Mouse (Mus musculus) midbrain, postnatal 0 days (tissue): ENCODE data around the gene Cep295. TPM values are rescaled to one million over a fixed set of nuclear protein-coding genes. Genes with fewer than 3 reads are reported as not detected.
A peak's percentile ranks its signal among the peaks of the same experiment; 100 is the strongest.

Experiments
- ATAC-seq: fragments of 200-750 bp; cut with Nextera tagmentation; 2 replicates; pipeline ENCODE4 v1.8.0; 2017; ENCODE audit warnings: moderate number of reproducible peaks, mild to moderate bottlenecking, moderate TSS enrichment, moderate library complexity; ENCODE audit not compliant: low FRiP score
- DNase-seq: peaks from one replicate; pipeline ENCODE4 v3.0.0-alpha.2; 2015; ENCODE audit warnings: low spot score
- H3K27ac ChIP-seq: fragments of 300-500 bp; sonication (generic); 2 replicates; pipeline ENCODE4 v1.5.1; 2014; ENCODE audit warnings: low read depth, mild to moderate bottlenecking, low read length, mixed read lengths
- H3K27me3 ChIP-seq: fragments of 300-500 bp; sonication (generic); 2 replicates; pipeline ENCODE4 v1.6.1; 2014; ENCODE audit warnings: low read length, control low read depth, mixed read lengths; ENCODE audit not compliant: insufficient read depth
- H3K36me3 ChIP-seq: fragments of 300-500 bp; sonication (generic); 2 replicates; pipeline ENCODE4 v1.6.1; 2014; ENCODE audit warnings: low read length, control low read depth, mixed read lengths; ENCODE audit not compliant: insufficient read depth
- H3K4me1 ChIP-seq: fragments of 300-500 bp; sonication (generic); 2 replicates; pipeline ENCODE4 v1.6.1; 2014; ENCODE audit warnings: mild to moderate bottlenecking, control low read depth, antibody characterized with exemption, low read length, mixed read lengths; ENCODE audit not compliant: insufficient read depth
- H3K4me2 ChIP-seq: fragments of 300-500 bp; sonication (generic); 2 replicates; pipeline ENCODE4 v1.6.1; 2014; ENCODE audit warnings: low read depth, mild to moderate bottlenecking, low read length, mixed read lengths; ENCODE audit not compliant: poor library complexity, severe bottlenecking
- H3K4me3 ChIP-seq: fragments of 300-500 bp; sonication (generic); 2 replicates; pipeline ENCODE4 v1.5.1; 2014; ENCODE audit warnings: low read depth, mild to moderate bottlenecking, low read length, moderate library complexity
- H3K9ac ChIP-seq: fragments of 300-500 bp; sonication (generic); replicated peaks from 2 replicates; pipeline ENCODE4 v1.6.1; 2014; ENCODE audit warnings: mild to moderate bottlenecking, low read length, moderate library complexity, mixed read lengths; ENCODE audit not compliant: poor library complexity, severe bottlenecking
- H3K9me3 ChIP-seq: fragments of 300-500 bp; sonication (generic); 2 replicates; pipeline ENCODE4 v1.6.1; 2016; ENCODE audit warnings: low read length, control low read depth
- CTCF ChIP-seq: IDR thresholded peaks from 2 replicates; pipeline ENCODE4 v1.5.1; 2016; ENCODE audit warnings: antibody characterized with exemption, mild to moderate bottlenecking
- WGBS: fragments of 180-500 bp; shearing (Covaris S2); extraction: QIAGEN DNeasy Blood & Tissue Kit; methylation state at CpG from one replicate; pipeline ENCODE4 v1.1.7; 2014; 5-methylcytosine and 5-hydroxymethylcytosine counted together
- microRNA-seq: library from miRNA; unstranded; fragments of <30 nt; microRNA quantifications from one replicate; pipeline ENCODE4, GENCODE M21; 2016; ENCODE audit warnings: borderline number of aligned reads
- polyA plus RNA-seq: library from polyadenylated mRNA; unstranded; fragments of >200 nt; fragmentation: Nextera tagmentation; extraction: Ambion mirVana; gene quantifications from 2 replicates; pipeline ENCODE4 v1.2.1, GENCODE M21; 2015
- total RNA-seq: library from RNA; depleted of rRNA; stranded (reverse); fragments of >200 nt; gene quantifications from 2 replicates; pipeline ENCODE4 v1.2.3, GENCODE M21; 2014; rRNA removed

Cep295 gene
- total and polyA plus RNA-seq, 2 experiments from 2014 or later = 11.2 to 17.8 TPM

DNA sequence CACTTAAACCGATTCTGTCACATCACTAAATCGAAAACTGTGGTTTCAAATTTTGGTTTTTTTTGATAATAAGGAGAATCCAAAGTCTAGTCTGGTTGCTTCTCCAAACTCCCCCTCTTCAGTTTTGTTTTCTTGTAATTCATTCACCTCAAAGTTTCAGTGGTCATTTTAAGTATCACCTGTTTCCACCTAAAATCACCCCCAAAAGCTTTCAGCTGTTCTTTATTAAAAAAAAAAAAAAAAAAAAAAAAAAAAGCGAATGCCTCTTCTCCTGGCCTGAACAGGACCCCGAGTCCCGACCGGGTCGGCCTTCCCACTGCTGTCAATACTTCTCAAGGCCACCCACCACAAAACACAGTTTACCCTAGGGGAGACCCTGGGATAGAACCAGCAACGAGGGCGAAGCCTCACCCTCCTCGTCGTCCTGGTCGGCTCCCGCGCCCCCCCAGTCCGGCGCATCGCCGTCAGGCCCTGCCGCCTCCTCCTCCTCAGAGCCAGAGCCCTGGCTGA lies 78.4 kb downstream of the Cep295 start:
- Histone ChIP-seq H3K36me3 (peaks cover 24% of the 10 kb centered on the region), H3K27me3 (no peaks in the 10 kb centered on the region), H3K9me3 (no peaks in the 10 kb centered on the region), H3K4me3 (peak overlapping the region; percentile 75), H3K4me2 (peak overlapping the region; percentile 62), H3K4me1 (peaks cover 7% of the 10 kb centered on the region), H3K9ac (peak overlapping the region; percentile 91), H3K27ac (peak overlapping the region; percentile 86)
- WGBS = 9% methylated on average over 19 of the region's 19 CpGs
- no peak for TF ChIP-seq CTCF
- ATAC-seq = no peak; the same call in 1 of the 2 replicates
- no peak for DNase-seq

DNA sequence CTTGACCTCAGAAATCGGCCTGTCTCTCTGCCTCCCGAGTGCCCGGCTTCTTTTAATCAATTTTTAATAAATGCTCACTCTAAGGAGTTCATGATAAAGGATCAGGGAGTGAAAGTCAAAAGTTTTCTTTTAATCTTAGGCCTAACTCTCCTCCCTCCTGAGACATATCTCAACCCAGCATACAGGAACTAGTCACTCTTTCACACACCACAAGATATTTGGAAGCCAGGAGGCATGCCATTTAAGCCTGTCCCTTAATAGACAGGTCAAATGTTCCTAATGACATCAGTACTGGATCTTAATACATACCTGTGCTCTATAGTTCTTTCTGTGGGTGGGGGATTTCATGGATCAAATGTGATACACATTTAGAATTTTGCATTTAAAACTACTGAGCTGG lies 79.2 kb downstream of the Cep295 start:
- Histone ChIP-seq H3K4me2 (peak overlapping the region; percentile 22; the same call in 1 of the 2 replicates), H3K27ac (no peak overlapping the region), H3K9me3 (no peaks in the 10 kb centered on the region), H3K4me3 (no peak overlapping the region), H3K27me3 (no peaks in the 10 kb centered on the region), H3K36me3 (peaks cover 32% of the 10 kb centered on the region), H3K9ac (0 out of 2 replicates have a peak overlapping the region, but pooled peaks have one; percentile 4), H3K4me1 (peaks cover 7% of the 10 kb centered on the region)
- WGBS = 90% methylated on average over 3 of the region's 3 CpGs
- no peak for DNase-seq
- no peak for TF ChIP-seq CTCF
- ATAC-seq = no peak

DNA sequence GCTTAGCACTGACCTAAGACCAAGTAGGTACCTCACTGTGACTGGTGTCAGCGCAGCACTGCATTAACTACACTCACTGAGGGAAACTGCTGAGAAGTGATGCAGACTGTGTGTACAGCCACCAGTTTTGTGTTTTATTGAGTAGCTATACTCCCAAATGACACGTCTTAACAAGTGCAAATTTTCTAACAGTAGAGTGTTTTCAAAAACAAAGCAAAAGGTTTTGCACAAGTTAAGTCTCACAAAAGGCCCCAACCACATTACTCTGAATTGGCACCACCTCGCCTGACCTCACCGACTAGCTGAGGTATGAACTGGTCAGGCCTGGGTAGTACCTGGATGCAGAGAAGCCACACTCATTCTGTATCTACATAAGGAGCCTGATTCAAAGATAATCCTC lies 80.7 kb downstream of the Cep295 start:
- peaks cover 46% of the 10 kb centered on the region for H3K36me3 ChIP-seq
- no peak for DNase-seq
- H3K4me1 ChIP-seq = peaks cover 7% of the 10 kb centered on the region
- H3K4me3 ChIP-seq = no peak overlapping the region
- no peak for ATAC-seq
- H3K4me2 ChIP-seq = no peak overlapping the region
- no peak overlapping the region for H3K9ac ChIP-seq
- H3K27me3 ChIP-seq = no peaks in the 10 kb centered on the region
- 96% methylated on average over 4 of the region's 4 CpGs for WGBS
- no peak overlapping the region for H3K27ac ChIP-seq
- no peak for TF ChIP-seq CTCF
- H3K9me3 ChIP-seq = no peaks in the 10 kb centered on the region

DNA sequence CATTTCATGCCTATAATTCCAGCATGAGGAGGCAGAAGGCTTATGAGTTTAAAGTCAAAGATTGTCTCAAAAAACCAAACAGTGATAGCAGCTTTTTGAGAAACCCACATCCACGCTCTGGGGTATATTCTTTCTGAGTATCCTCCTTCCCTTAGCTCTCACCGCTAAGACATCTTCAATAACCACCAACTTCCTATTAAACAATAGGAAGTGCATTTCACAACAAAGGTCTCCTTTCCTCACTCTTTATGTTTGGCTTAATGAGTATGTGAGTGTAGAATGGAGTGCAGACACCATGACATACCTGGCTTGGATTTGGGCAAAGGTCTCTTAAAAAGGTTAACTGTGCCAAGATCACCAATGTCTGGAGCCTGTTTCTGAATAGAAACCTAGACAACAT lies 83.6 kb downstream of the Cep295 start:
- Histone ChIP-seq H3K4me1 (0 out of 2 replicates have a peak, but pooled peaks cover 4% of the 10 kb centered on the region), H3K27ac (no peak overlapping the region), H3K4me3 (no peak overlapping the region), H3K36me3 (peaks cover 67% of the 10 kb centered on the region), H3K4me2 (no peak overlapping the region), H3K9me3 (no peaks in the 10 kb centered on the region), H3K9ac (no peak overlapping the region), H3K27me3 (no peaks in the 10 kb centered on the region)
- DNase-seq (no peak), ATAC-seq (no peak)
- no peak for TF ChIP-seq CTCF
- WGBS = 91% methylated on average over 2 of the region's 2 CpGs

Small RNA genes lying within 50 kb of the gene (microRNA-seq; reads per million reads assigned to microRNA genes)
- gene Gm49349 (not detected), gene mmu-mir-7650 (not detected)

Other genes starting within 250 kb of the Cep295 start
- gene Hephl1, start 245.7 kb downstream of the Cep295 start, total RNA-seq = 0.14 and 0.16 TPM in 2 replicates
- 0.05 TPM in 2 replicates for gene Hephl1, start 245.7 kb downstream of the Cep295 start, polyA plus RNA-seq
- 37.4 and 43.4 TPM in 2 replicates for gene Vstm5, start 118.7 kb downstream of the Cep295 start, total RNA-seq
- 30.6 and 37.2 TPM in 2 replicates for gene Vstm5, start 118.7 kb downstream of the Cep295 start, polyA plus RNA-seq
- 28.6 and 28.8 TPM in 2 replicates for gene Med17, start 77.9 kb downstream of the Cep295 start, total RNA-seq
- gene Med17, start 77.9 kb downstream of the Cep295 start, polyA plus RNA-seq = 19.4 and 24.6 TPM in 2 replicates
- gene Taf1d, start 51.6 kb downstream of the Cep295 start, total RNA-seq = 46.0 and 50.1 TPM in 2 replicates
- gene Taf1d, start 51.6 kb downstream of the Cep295 start, polyA plus RNA-seq = 45.5 and 49.1 TPM in 2 replicates
- 16.4 and 16.7 TPM in 2 replicates for gene 4931406C07Rik, start 51.3 kb downstream of the Cep295 start, total RNA-seq
- gene 4931406C07Rik, start 51.3 kb downstream of the Cep295 start, polyA plus RNA-seq = 11.6 and 14.8 TPM in 2 replicates
- 3.5 and 5.0 TPM in 2 replicates for gene Smco4, start 135.6 kb upstream of the Cep295 start, total RNA-seq
- gene Smco4, start 135.6 kb upstream of the Cep295 start, polyA plus RNA-seq = 0.38 and 0.42 TPM in 2 replicates